Mouse (Mus musculus): Measurements from ENCODE around the gene Pde4d. TPM values are rescaled to one million over a fixed set of nuclear protein-coding genes. Genes with fewer than 3 reads are reported as not detected.

Pde4d gene
- polyA plus RNA-seq, 2 experiments = 11.7 to 17.3 TPM

DNA sequence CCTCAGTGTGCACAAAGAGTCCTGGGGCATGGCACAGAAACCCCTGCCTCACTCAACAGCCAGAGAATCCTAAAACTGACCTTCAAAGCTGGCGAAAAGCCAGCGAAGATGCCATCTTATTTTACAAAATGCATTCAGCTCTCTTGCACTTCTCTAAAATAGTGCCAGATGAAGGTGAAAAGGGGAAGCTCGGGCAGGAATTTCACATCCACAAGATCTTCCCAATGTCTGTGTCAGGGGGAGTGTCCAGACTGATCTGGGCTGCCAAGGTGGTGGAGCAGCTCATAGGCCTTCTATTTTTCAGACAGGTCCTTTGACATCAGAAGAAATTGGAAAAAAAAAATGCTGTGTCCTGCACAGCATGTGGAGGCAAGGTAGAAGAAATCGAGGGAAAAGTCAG, 1110.5 kb downstream of the Pde4d start:
- no peak overlapping the region for H3K27ac ChIP-seq (replicated peaks; ENCODE audit: low read depth, low read length)
- DNase-seq (ENCODE audit: low spot score) (no peak), ATAC-seq (ENCODE audit: low FRiP score, low read depth) (no peak)
- H3K4me3 ChIP-seq (replicated peaks; ENCODE audit: low read length) = no peak overlapping the region
- WGBS = 80% methylated on average over 4 of the region's 4 CpGs
- no peaks in the 10 kb centered on the region for H3K9me3 ChIP-seq (ENCODE audit: control insufficient read depth, low read length)
- no peaks in the 10 kb centered on the region for H3K27me3 ChIP-seq (ENCODE audit: control insufficient read depth, insufficient read depth, low read length)
- no peaks in the 10 kb centered on the region for H3K36me3 ChIP-seq (ENCODE audit: control insufficient read depth, insufficient read depth, low read length)
- no peak for TF ChIP-seq POLR2A (IDR thresholded peaks at IDR 0.05; ENCODE audit: borderline replicate concordance, extremely low read depth, insufficient read depth, insufficient read length)
- no peaks in the 10 kb centered on the region for H3K4me1 ChIP-seq (ENCODE audit: control insufficient read depth, insufficient read depth, low read length)
- H3K4me2 ChIP-seq (replicated peaks; ENCODE audit: low read depth, low read length, severe bottlenecking) = no peak overlapping the region
- H3K9ac ChIP-seq (ENCODE audit: low read depth, low read length, severe bottlenecking) = no peak overlapping the region

GRCm38 (mm10) chr13:109568638-109569468, 1119.1 kb downstream of the Pde4d start:
- H3K27ac ChIP-seq (replicated peaks; ENCODE audit: low read depth, low read length) = no peak overlapping the region
- no peaks in the 10 kb centered on the region for H3K4me1 ChIP-seq (ENCODE audit: control insufficient read depth, insufficient read depth, low read length)
- H3K4me3 ChIP-seq (replicated peaks; ENCODE audit: low read length) = no peak overlapping the region
- H3K9me3 ChIP-seq (ENCODE audit: control insufficient read depth, low read length) = no peaks in the 10 kb centered on the region
- no peak for TF ChIP-seq POLR2A (IDR thresholded peaks at IDR 0.05; ENCODE audit: borderline replicate concordance, extremely low read depth, insufficient read depth, insufficient read length)
- H3K36me3 ChIP-seq (ENCODE audit: control insufficient read depth, insufficient read depth, low read length) = no peaks in the 10 kb centered on the region
- no peak for DNase-seq (ENCODE audit: low spot score)
- H3K9ac ChIP-seq (ENCODE audit: low read depth, low read length, severe bottlenecking) = no peak overlapping the region
- no peak overlapping the region for H3K4me2 ChIP-seq (replicated peaks; ENCODE audit: low read depth, low read length, severe bottlenecking)
- WGBS = 90% methylated on average over 20 of the region's 20 CpGs
- no peaks in the 10 kb centered on the region for H3K27me3 ChIP-seq (ENCODE audit: control insufficient read depth, insufficient read depth, low read length)
- ATAC-seq (ENCODE audit: low FRiP score, low read depth) = no peak

DNA sequence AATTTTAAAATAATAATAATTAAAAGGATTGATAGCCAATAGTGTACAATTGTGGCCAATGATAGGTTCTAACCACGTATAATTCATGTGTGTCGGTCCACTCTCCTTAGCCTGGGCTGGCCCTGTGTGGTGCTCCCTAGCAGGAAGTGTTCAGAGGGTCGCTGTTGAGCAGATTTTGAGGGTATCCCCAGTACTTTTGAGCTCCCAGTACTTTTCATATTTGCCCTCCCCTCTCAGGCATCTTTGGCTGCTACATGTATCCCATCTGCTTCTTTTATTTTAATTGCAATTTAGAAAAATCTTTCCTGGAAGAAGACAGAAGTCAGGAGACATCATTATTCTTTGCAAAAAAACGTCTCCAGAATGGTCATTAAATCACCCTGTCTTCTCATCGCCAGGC, 1119.7 kb downstream of the Pde4d start:
- no peak overlapping the region for H3K4me2 ChIP-seq (replicated peaks; ENCODE audit: low read depth, low read length, severe bottlenecking)
- no peaks in the 10 kb centered on the region for H3K27me3 ChIP-seq (ENCODE audit: control insufficient read depth, insufficient read depth, low read length)
- H3K36me3 ChIP-seq (ENCODE audit: control insufficient read depth, insufficient read depth, low read length) = no peaks in the 10 kb centered on the region
- H3K4me3 ChIP-seq (replicated peaks; ENCODE audit: low read length) = no peak overlapping the region
- no peak overlapping the region for H3K9ac ChIP-seq (ENCODE audit: low read depth, low read length, severe bottlenecking)
- ATAC-seq (ENCODE audit: low FRiP score, low read depth) (no peak), DNase-seq (ENCODE audit: low spot score) (no peak)
- WGBS = 78% methylated on average over 5 of the region's 5 CpGs
- no peak overlapping the region for H3K27ac ChIP-seq (replicated peaks; ENCODE audit: low read depth, low read length)
- no peaks in the 10 kb centered on the region for H3K4me1 ChIP-seq (ENCODE audit: control insufficient read depth, insufficient read depth, low read length)
- H3K9me3 ChIP-seq (ENCODE audit: control insufficient read depth, low read length) = no peaks in the 10 kb centered on the region
- no peak for TF ChIP-seq POLR2A (IDR thresholded peaks at IDR 0.05; ENCODE audit: borderline replicate concordance, extremely low read depth, insufficient read depth, insufficient read length)

DNA sequence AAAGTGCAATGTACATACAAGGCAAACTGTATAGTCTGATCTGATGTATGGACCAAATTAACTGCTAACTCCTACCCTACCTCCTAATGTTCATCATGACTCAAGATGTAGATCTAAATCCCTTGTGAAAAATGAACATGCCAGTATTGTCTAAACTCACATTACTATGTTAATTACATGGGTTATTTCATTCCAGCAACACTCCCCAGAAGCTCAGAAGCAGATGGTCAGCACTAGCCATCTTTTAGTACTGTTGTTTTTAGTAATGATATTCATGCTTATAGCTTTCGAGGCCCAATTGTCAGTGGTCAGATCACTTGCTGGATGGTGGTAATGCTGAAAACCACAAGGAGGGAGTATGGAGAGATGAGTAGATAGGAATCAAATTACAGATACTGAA, 1127.0 kb downstream of the Pde4d start:
- DNase-seq (ENCODE audit: low spot score) = no peak
- ATAC-seq (ENCODE audit: low FRiP score, low read depth) = no peak

DNA sequence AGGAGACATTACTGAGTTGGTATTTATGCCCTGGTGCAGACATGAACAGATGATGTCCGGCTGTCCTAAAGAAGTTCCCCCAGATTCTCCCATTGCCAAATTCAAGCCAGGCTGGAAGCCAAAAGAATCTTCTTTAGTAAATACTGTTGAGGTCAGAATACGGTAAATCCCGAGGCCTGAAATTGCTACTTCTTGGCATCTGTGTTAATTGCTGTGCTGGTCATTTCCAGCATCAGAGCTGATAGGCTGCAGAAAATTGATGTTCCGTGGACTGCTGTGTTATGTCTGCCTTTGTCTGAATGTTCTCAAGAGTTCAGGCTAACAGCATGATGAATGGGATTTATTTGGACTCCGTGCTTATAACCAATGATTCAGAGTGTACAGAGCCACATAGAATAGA, 1127.7 kb downstream of the Pde4d start:
- H3K9ac ChIP-seq (ENCODE audit: low read depth, low read length, severe bottlenecking) = no peak overlapping the region
- H3K4me2 ChIP-seq (replicated peaks; ENCODE audit: low read depth, low read length, severe bottlenecking) = no peak overlapping the region
- H3K9me3 ChIP-seq (ENCODE audit: control insufficient read depth, low read length) = no peaks in the 10 kb centered on the region
- no peak overlapping the region for H3K27ac ChIP-seq (replicated peaks; ENCODE audit: low read depth, low read length)
- no peaks in the 10 kb centered on the region for H3K27me3 ChIP-seq (ENCODE audit: control insufficient read depth, insufficient read depth, low read length)
- no peaks in the 10 kb centered on the region for H3K4me1 ChIP-seq (ENCODE audit: control insufficient read depth, insufficient read depth, low read length)
- WGBS = 87% methylated on average over 5 of the region's 5 CpGs
- no peak for TF ChIP-seq POLR2A (IDR thresholded peaks at IDR 0.05; ENCODE audit: borderline replicate concordance, extremely low read depth, insufficient read depth, insufficient read length)
- H3K4me3 ChIP-seq (replicated peaks; ENCODE audit: low read length) = no peak overlapping the region
- ATAC-seq (ENCODE audit: low FRiP score, low read depth) (no peak), DNase-seq (ENCODE audit: low spot score) (no peak)
- no peaks in the 10 kb centered on the region for H3K36me3 ChIP-seq (ENCODE audit: control insufficient read depth, insufficient read depth, low read length)

More for the DNA sequence above, 1127.0 kb downstream of the Pde4d start:
- H3K9ac ChIP-seq (ENCODE audit: low read depth, low read length, severe bottlenecking) = no peak overlapping the region
- H3K27me3 ChIP-seq (ENCODE audit: control insufficient read depth, insufficient read depth, low read length) = no peaks in the 10 kb centered on the region
- no peaks in the 10 kb centered on the region for H3K36me3 ChIP-seq (ENCODE audit: control insufficient read depth, insufficient read depth, low read length)
- H3K4me1 ChIP-seq (ENCODE audit: control insufficient read depth, insufficient read depth, low read length) = no peaks in the 10 kb centered on the region
- H3K27ac ChIP-seq (replicated peaks; ENCODE audit: low read depth, low read length) = no peak overlapping the region
- H3K4me3 ChIP-seq (replicated peaks; ENCODE audit: low read length) = no peak overlapping the region
- no peak overlapping the region for H3K4me2 ChIP-seq (replicated peaks; ENCODE audit: low read depth, low read length, severe bottlenecking)
- no peak for TF ChIP-seq POLR2A (IDR thresholded peaks at IDR 0.05; ENCODE audit: borderline replicate concordance, extremely low read depth, insufficient read depth, insufficient read length)
- WGBS = 81% methylated on average over 1 of the region's 1 CpGs
- no peaks in the 10 kb centered on the region for H3K9me3 ChIP-seq (ENCODE audit: control insufficient read depth, low read length)

Data from limb, embryonic 14.5 days (tissue).